Mouse (Mus musculus) intestine, postnatal 0 days (tissue): ENCODE data around the gene Btbd8. TPM values are rescaled to one million over a fixed set of nuclear protein-coding genes. Genes with fewer than 3 reads are reported as not detected.

ENCODE experiments used
- ATAC-seq: fragments of 200-750 bp; cut with Nextera tagmentation; 2 replicates; pipeline ENCODE4 v1.8.0; 2017; ENCODE audit warnings: mild to moderate bottlenecking, moderate TSS enrichment, moderate library complexity
- H3K27ac ChIP-seq: fragments of 300-500 bp; sonication (generic); 2 replicates; pipeline ENCODE4 v1.5.1; 2014; ENCODE audit warnings: mild to moderate bottlenecking, low read depth, low read length, moderate library complexity
- H3K27me3 ChIP-seq: fragments of 300-500 bp; sonication (generic); replicated peaks from 2 replicates; pipeline ENCODE4 v1.6.1; 2014; ENCODE audit warnings: low read length, mixed read lengths; ENCODE audit not compliant: control insufficient read depth, insufficient read depth
- H3K36me3 ChIP-seq: fragments of 300-500 bp; sonication (generic); 2 replicates; pipeline ENCODE4 v1.6.1; 2014; ENCODE audit warnings: mild to moderate bottlenecking, moderate library complexity; ENCODE audit not compliant: control insufficient read depth, insufficient read depth
- H3K4me1 ChIP-seq: fragments of 300-500 bp; sonication (generic); replicated peaks from 2 replicates; pipeline ENCODE4 v1.6.1; 2014; ENCODE audit warnings: antibody characterized with exemption, low read length, mixed read lengths; ENCODE audit not compliant: control insufficient read depth, insufficient read depth
- H3K4me2 ChIP-seq: fragments of 300-500 bp; sonication (generic); replicated peaks from 2 replicates; pipeline ENCODE4 v1.6.1; 2014; ENCODE audit warnings: low read depth, mild to moderate bottlenecking, moderate library complexity
- H3K4me3 ChIP-seq: fragments of 300-500 bp; sonication (generic); 2 replicates; pipeline ENCODE4 v1.5.1; 2014; ENCODE audit warnings: low read depth, low read length
- H3K9ac ChIP-seq: fragments of 300-500 bp; sonication (generic); 2 replicates; pipeline ENCODE4 v1.6.1; 2014; ENCODE audit warnings: mild to moderate bottlenecking, low read depth, low read length
- H3K9me3 ChIP-seq: fragments of 300-500 bp; sonication (generic); 2 replicates; pipeline ENCODE4 v1.6.1; 2016; ENCODE audit warnings: mixed run types; ENCODE audit not compliant: control insufficient read depth
- CTCF ChIP-seq: sonication (generic); IDR thresholded peaks from 2 replicates; pipeline ENCODE4 v1.5.1; 2016; ENCODE audit warnings: low read depth, mild to moderate bottlenecking, control low read depth, antibody characterized with exemption, moderate library complexity
- WGBS: fragments of 180-500 bp; shearing (Covaris S2); extraction: QIAGEN DNeasy Blood & Tissue Kit; methylation state at CpG from one replicate; pipeline ENCODE4 v1.1.7; 2014; 5-methylcytosine and 5-hydroxymethylcytosine counted together
- polyA plus RNA-seq: library from polyadenylated mRNA; unstranded; fragments of >200 nt; fragmentation: Nextera tagmentation; extraction: Ambion mirVana; gene quantifications from 2 replicates; pipeline ENCODE4 v1.2.1, GENCODE M21; 2015

The Btbd8 gene
- polyA plus RNA-seq, 1 experiment from 2014 or later = 1.3 TPM

GRCm38 (mm10) chr5:107556969-107557368 is 119.2 kb downstream of the Btbd8 start:
- H3K27me3 ChIP-seq = no peaks in the 10 kb centered on the region
- peaks cover 24% of the 10 kb centered on the region for H3K36me3 ChIP-seq
- H3K4me2 ChIP-seq = no peak overlapping the region
- H3K9me3 ChIP-seq = no peaks in the 10 kb centered on the region
- no peak overlapping the region for H3K9ac ChIP-seq
- no peak overlapping the region for H3K27ac ChIP-seq
- no peaks in the 10 kb centered on the region for H3K4me1 ChIP-seq
- WGBS = 59% methylated on average over 3 of the region's 3 CpGs
- no peak for TF ChIP-seq CTCF
- H3K4me3 ChIP-seq = no peak overlapping the region
- no peak for ATAC-seq

Other genes starting within 250 kb of the Btbd8 start
- gene Tgfbr3, start 148.4 kb upstream of the Btbd8 start, polyA plus RNA-seq = 7.0 and 7.5 TPM in 2 replicates
- gene Brdt, start 106.8 kb upstream of the Btbd8 start, polyA plus RNA-seq = 0.78 and 1.2 TPM in 2 replicates
- gene Ephx4, start 35.3 kb upstream of the Btbd8 start, polyA plus RNA-seq = 0.58 and 0.70 TPM in 2 replicates
- gene Lpcat2b, start 6.4 kb upstream of the Btbd8 start, polyA plus RNA-seq = not detected in 2 replicates
- 0.08 and 0.18 TPM in 2 replicates for gene Gm42669, start 69.6 kb downstream of the Btbd8 start, polyA plus RNA-seq
- 0.04 TPM in 2 replicates for gene 1700028K03Rik, start 96.7 kb downstream of the Btbd8 start, polyA plus RNA-seq
- gene Rpap2, start 159.4 kb downstream of the Btbd8 start, polyA plus RNA-seq = 8.4 and 8.5 TPM in 2 replicates
- gene Glmn, start 159.9 kb downstream of the Btbd8 start, polyA plus RNA-seq = 9.5 and 10.2 TPM in 2 replicates